Mouse (Mus musculus): ENCODE measurements around the gene Kdelc2. TPM values are rescaled to one million over a fixed set of nuclear protein-coding genes. Genes with fewer than 3 reads are reported as not detected.

The Kdelc2 gene
- polyA plus RNA-seq, 1 experiment from 2014 or later: 21.6 TPM

Small RNA genes lying within 50 kb of the gene (microRNA-seq; reads per million reads assigned to microRNA genes)
- not detected for gene Mir130c

Other genes with a start within 250 kb of the Kdelc2 start
- 16.9 and 17.0 TPM in 2 replicates for gene Ddx10, start 136.0 kb upstream of the Kdelc2 start, polyA plus RNA-seq (2015; fragmentation: Nextera tagmentation; extraction: Ambion mirVana)
- gene Exph5, start 82.4 kb upstream of the Kdelc2 start, polyA plus RNA-seq (2015; fragmentation: Nextera tagmentation; extraction: Ambion mirVana): 0.23 and 0.51 TPM in 2 replicates
- 0.36 and 0.41 TPM in 2 replicates for gene 4930550C14Rik, start 18.3 kb downstream of the Kdelc2 start, polyA plus RNA-seq (2015; fragmentation: Nextera tagmentation; extraction: Ambion mirVana)
- 6.0 and 7.8 TPM in 2 replicates for gene Atm, start 152.7 kb downstream of the Kdelc2 start, polyA plus RNA-seq (2015; fragmentation: Nextera tagmentation; extraction: Ambion mirVana)
- 11.9 and 12.4 TPM in 2 replicates for gene Npat, start 153.0 kb downstream of the Kdelc2 start, polyA plus RNA-seq (2015; fragmentation: Nextera tagmentation; extraction: Ambion mirVana)
- gene Acat1, start 226.4 kb downstream of the Kdelc2 start, polyA plus RNA-seq (2015; fragmentation: Nextera tagmentation; extraction: Ambion mirVana): 172 and 183 TPM in 2 replicates

All from heart, embryonic 13.5 days (tissue).